Mouse (Mus musculus) WW6 (cell line): Measurements from ENCODE around the gene Olfr692.
"Not testable (repeated sequence)": the region's sequence is repeated elsewhere in the genome, so short reads cannot be mapped to it uniquely, and the experiment has no call there.

Experiments used
- DNase-seq: peaks from one replicate; pipeline ENCODE4 v3.0.0-alpha.2; 2013; ENCODE audit warnings: low read depth, low spot score

Gene Olfr692

DNA sequence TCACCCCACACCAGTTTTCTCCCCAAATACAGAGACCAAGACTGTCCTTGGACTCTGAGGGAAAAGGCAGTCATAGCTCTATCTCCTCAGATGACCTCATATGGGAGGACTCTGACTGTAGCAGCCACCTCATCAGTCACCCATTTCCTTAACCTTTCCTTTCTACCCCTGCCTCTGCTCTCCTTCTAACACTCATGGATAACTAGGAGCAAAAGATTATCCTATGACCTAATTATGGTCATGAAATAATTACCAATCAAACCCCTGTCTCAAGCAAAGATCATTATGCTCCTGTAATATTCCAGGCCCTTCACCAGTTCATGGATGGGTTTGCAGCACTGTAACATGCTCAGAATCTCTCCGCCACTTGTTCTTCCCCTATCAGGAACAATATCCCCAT lies at the start of gene Olfr692:
TSS of gene Olfr692 (plus strand) at position 301 of the 400 bp plus-strand sequence.
- no peak for DNase-seq

DNA sequence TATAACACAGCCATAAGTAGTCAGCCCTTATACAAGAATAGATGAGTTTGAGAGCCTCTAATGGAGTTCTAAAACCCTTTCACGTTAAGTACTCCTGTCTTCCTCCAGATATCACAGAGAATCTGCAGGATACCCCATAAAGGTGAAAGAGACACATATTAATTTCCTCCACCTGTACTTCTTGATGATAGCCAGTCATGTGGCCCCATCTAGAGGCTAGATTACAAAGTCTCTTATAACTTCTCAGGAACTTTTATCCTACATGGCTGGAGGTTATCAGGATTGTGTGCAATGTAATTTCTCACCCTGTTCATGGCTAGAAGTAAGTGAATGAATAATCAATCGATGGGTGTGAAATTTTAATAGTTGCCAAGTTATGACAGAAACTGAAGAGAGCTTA lies 42.7 kb upstream of the Olfr692 start:
- no peak for DNase-seq

DNA sequence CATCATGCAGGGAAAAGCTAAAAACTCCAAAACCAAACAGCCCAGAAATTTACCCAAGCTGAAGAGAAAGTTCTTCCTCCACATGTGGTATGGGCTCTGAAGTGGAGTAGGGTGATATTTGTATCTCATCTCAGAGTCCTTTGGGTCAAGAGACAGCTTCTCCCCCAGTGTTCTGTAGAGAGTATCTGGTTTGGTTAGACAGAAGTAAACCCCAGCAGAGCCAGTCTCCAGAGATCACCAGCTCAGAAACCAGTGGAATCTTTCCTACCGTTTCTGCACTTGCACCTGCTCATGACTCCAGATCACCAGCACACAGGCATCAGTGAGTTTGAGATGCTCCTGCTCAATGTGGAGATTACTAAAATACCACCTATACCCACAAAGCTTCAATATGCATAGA lies 34.0 kb upstream of the Olfr692 start, which contains the start of gene Olfr690:
TSS of gene Olfr690 (minus strand) at position 101 of the 400 bp plus-strand sequence.
- DNase-seq: no peak

DNA sequence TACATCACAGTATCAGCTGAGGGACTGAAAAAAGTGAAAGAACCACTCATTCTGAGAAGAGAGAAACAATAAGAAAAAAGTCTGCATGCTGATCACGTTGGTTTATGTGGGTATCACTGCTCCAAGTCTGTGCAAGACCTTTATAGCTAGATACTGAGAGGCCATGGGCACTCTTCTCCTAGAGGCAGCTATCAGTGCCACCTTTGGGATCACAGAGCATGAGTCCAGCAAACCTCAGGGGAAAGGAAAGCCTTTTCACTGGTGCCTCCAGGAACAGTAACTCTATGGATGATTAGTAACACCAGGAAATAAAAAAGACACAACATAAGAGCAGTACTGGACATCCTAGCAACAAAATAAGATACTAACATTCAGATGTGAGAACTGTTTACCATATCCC lies 25.9 kb upstream of the Olfr692 start, which contains the start of gene Olfr691:
TSS of gene Olfr691 (minus strand) at position 101 of the 400 bp plus-strand sequence.
- DNase-seq: no peak

DNA sequence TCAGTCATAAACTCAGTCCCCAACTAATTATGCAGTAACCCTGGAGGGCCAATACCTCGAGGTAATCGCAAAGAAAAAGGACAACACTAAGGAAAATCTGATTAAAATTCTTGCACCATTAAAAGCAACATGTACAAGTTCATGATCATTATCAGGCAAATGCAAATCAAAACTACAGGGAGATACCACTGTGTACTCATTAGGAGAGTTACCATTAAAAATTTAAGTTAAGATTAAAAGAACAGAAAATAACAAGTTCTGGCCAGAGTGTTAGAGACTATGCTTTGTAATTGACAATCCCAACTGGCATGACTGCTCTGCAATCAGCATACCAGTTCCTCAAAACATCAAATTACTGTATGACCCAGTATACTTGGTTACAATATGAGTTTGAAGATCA lies 25.3 kb upstream of the Olfr692 start:
- no peak for DNase-seq

DNA sequence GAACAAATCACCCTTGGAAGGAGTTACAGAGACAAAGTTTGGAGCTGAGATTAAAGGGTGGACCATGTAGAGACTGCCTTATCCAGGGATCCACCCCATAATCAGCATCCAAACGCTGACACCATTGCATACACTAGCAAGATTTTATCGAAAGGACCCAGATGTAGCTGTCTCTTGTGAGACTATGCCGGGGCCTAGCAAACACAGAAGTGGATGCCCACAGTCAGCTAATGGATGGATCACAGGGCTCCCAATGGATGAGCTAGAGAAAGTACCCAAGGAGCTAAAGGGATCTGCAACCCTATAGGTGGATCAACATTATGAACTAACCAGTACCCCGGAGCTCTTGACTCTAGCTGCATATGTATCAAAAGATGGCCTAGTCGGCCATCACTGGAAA lies 12.0 kb upstream of the Olfr692 start:
- not testable (repeated sequence) for DNase-seq

DNA sequence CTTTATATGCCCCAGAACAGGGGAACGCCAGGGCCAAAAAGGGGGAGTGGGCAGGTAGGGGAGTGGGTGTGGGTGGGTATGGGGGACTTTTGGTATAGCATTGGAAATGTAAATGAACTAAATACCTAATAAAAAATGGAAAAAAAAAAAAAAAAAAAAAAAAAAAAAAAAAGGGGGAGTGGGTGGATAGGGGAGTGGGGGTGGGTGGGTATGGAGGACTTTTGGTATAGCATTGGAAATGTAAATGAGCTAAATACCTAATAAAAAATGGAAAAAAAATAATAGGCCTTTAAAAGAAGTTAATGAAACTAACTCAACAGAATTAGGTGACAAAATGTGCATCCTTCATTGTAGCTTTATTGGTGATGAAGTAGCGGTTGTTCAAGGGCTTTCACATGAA lies 11.5 kb upstream of the Olfr692 start:
- not testable (repeated sequence) for DNase-seq

DNA sequence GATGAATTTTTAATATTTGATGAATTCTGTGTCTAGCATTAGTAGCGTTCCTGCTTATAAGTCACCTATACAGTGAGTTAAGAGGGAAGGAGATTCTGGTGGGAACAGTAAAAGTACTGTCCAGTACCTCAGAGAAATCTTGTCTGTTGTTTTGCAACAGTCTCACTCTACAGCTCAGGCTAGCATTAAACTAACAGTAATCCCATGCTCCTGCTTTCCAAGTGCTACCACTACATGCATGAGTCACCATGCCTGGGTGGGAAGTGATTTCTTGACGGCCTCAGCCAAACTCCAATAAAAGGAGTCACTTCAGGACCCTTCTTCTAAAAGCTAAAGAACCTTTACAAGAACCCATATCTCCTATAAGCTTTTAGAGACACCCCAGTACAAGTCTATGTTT lies 6.3 kb upstream of the Olfr692 start:
- no peak for DNase-seq

DNA sequence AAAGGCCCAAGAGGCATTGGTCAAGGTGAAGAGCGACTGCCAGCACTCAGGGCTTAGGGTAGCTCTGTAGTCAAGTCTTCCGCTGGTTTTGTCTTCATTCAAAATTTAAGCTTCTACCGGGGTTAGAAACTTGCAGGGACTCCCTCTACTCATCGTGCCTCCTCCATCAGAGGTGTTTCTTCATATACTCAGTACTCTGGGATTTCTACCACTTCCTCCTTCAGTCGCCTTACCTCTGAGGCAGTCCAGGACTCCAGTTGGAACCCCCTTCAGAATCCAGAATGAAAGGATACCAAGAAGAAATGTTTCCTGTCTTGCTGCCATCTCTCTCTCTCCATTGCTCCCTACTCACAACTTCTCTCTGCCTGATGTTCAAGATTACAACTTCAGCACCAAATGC lies 762 bp upstream of the Olfr692 start:
- DNase-seq: no peak

DNA sequence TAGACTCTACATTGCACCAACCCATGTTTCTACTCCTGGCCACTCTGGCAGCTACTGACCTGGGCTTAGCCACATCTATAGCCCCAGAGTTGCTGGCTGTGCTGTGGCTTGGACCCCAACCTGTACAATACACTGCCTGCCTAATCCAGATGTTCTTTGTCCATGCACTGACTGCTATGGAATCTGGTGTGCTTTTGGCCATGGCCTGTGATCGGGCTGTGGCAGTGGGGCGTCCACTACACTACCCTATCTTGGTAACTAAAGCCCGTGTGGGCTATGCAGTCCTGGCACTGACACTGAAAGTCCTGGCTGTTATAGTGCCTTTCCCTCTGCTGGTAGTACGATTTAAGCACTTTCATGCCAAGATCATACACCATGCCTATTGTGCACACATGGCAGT lies 491 bp downstream of the Olfr692 start:
- no peak for DNase-seq

DNA sequence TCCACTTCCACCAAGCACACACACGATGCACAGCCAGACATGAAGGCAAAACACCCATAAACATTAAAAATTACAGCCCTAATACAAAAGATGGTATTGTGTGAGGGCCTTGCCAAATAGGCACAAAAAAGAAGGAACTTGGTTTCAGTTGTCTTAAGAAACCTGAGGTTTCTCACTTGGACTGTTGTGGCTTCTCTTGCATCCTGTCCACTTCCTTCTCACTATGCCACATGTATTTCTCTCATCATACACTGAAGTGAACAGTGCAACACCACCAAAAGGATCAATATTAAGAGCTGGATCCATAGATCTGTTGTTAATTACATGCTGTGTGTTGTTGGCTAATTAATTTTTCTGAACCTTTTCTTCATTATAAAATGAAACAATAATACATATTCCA lies 4.9 kb downstream of the Olfr692 start:
- no peak for DNase-seq

DNA sequence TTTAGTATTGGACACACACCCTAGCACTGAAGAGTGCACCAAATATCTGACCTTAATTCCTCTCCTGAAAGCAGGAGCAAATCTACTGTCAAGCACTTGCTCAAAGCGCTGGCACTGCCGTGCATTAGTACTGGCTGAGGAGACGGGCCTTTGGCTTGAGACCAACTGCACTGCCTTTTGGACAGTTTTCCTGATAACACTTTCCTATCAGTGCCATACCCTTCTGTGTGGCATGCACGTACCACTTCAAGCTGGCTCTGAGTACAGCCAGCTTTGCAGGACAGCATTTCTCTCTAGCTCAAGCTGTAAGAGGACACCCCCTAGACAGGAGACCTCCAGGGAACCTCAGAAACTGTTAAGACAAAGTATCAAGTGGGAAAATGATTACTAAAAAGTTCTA lies 5.5 kb downstream of the Olfr692 start:
- no peak for DNase-seq

DNA sequence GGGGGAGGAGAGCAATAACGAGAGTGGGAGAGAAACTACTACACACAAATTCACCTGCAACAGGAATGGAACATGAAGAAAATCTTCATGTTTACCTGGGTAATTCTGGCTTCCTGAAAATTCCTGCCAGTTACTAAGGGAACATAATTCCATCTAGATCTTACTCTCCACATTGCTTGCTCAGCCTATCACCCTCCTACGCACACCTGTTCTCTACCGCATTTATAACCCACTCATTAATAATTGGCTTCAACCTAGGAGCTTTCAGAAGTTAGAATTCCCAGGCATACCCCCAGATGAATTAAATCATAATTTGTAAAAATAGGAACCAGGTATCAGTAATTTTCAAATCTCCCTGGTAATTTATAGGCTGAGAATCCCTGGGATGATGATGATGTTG lies 5.9 kb downstream of the Olfr692 start:
- no peak for DNase-seq

DNA sequence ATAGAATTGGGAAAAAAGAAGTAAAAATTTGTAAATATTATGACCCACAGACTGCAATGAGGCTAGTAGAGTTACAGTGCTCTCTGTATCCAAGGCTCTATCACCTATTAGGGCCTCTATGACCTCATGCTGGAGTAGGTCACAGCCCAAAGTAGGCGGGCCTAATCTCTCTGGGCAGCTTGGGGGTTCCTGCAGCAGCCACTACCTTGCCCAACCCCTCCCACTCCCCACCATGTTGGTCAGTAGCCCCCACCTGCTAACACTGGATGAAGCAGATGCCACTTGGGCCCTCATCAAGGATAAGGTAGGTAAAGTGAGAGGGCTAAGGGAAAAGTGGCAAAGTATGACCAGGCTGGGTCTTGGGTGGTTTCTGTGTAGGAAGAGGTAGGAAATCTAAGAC lies 6.8 kb downstream of the Olfr692 start, which contains the start of gene Gm5901:
TSS of gene Gm5901 (plus strand) at position 173 of the 400 bp plus-strand sequence.
- no peak for DNase-seq

DNA sequence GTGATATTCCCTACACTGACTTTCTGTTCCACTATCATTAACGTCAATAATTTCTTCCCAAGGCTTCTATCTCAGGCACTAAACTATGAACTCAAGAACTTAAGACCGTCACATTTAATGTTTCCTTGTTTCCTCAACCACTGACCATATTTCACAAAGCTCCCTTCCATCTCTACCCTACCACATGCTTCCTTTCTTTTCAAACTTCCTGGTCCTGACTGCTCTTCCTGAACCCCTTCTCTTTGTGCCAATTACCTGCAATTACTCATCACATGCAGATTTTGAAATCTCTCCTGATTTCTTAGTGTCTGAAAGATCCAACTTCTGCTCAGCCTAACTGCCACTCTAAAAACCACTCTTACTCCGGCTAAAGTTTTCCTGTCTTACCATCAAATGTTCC lies 12.3 kb downstream of the Olfr692 start:
- no peak for DNase-seq

DNA sequence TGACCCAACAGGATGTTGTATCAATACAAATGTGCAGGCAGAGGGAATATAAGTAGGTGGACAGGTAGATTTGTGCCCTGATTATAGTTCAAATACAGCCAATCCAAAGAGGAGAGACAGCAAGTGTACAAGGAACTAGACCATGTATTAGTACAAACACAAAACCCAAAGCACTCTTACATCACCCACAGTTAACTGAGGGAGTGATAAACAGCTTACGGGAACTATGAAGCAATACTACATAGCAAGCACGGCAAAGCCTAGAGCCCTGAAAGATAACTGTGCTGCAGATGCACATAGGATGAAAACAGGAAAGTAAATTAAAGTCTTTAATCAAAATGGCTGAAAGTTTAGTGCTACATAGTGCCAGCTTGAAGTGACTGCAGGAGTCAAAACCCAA lies 19.7 kb downstream of the Olfr692 start:
- DNase-seq: no peak

DNA sequence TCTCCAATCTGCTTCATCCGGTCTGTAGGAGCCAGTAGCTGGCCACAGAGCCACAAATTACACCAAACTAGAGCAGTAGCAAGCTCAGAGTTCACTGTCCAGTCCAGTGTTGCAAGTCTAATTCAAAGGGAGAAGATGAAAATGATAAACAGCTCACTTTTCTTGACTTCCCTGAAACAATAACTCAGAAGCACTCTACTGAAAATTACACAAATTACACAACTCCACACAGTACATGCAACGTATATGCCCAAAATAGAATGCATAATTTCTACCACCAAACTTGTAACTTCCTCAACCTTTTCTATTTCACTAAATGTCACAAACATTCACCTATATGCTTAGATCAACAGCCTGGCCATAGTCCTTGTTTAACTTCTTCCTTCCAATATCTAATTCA lies 22.2 kb downstream of the Olfr692 start:
- no peak for DNase-seq

DNA sequence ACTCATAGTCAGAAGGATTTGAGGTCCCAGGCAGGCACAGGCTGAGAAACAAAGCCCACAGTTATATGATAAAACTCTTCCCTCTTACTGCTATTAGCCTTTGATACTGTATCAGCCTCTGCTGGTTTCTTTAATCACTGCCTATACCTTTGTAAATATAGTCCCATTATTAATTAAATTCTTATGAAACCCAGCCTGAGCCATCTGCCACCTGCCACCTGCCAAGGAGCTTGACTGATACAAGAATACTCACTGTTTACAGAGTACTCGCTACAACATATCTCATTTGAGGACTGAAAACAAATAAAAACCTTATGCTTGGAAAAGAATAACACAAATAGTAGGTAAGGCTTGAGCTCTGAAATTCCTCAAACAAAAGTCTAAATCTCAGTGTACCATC lies 26.6 kb downstream of the Olfr692 start:
- no peak for DNase-seq

DNA sequence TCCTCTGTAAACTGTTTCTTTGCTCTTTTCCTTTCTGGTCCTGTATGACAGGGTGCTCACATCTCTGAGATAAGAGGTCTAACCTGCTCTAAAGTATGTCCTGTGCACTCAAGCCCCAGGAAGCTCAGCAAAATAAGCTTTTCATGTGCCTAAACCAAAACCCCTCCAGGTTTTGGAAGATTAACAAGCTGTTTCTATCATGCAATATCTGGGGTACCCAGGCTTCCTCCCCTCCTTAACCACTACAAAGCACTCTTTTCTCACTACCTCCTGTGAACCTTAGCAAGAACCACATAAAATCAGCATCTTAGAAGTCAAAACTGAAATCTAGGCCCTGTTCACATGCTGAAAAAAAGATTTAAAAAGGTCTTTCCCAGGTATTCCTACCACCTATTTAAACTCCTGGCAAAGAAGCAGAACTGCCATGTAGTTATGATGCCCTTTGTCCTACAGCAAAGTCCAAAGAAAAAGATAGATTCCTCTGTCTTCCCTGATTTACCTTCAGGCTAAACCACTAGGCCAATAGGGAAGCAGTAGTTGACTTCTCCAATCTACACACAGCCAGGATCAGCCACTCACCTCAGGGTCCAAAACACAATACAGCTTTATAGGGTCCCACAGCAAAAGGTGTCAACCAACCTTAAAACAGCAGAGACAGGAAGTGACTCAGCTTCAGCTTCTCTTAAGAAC lies 27.2 kb downstream of the Olfr692 start:
- no peak for DNase-seq

DNA sequence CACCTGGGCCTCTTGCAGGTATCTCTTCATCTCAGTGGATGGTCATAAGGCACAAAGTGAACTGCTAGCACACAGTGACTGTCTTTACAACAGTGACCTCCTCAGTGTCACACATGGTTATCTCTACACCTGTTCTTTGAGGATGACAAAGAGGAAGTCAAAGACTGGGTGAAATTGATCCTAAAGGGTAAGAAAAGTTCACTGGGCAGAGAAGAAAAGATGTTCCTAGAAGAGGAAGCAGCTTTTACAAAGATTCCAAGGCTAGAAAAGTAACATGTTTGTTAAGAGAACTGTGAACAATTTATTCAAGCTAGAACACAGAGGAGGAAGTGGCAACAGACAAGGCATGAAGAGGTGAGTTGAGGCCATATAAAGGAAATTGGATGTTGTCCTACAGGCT lies 28.1 kb downstream of the Olfr692 start:
- no peak for DNase-seq

DNA sequence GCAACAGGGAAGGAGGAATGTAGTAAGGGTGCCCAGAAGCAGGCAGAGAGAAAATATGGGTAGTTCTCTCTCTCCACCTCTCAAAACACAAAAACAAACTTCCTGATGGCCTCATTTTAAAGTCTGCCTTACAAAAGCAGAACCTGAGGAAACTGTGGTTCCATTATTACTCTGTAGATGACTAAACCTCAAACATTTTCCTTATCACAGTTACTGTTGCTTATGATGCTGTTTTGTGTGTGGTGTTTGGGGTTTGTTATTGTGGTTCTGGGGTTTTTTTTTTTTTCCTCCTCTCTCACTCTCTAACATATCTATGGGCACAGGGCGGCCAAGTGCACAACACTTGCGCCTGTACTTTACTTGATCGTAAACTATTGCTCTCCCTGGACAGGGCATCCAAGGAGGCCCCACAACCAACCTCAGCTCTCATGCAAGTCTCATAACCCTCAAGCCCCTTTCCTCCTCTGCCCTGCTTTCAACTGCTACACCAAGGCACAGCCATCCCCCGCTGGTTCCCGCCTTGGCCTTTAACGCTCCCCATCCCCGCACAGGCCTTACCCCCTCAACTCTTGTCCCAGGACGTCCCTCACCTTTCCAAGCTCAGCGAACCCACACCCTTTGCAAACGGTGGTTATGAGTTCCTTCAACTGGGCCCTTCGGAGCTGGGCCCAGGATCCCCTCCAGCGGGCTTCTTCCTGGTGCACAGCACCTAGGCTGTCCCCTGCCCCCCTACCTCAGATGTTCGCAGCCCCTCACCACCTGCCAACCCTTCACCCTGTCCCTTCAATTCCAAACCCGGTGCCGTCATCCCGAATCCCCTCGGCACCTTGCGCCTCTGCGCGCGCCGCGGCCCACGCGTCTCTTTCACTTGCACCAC lies 31.3 kb downstream of the Olfr692 start:
- DNase-seq: no peak

DNA sequence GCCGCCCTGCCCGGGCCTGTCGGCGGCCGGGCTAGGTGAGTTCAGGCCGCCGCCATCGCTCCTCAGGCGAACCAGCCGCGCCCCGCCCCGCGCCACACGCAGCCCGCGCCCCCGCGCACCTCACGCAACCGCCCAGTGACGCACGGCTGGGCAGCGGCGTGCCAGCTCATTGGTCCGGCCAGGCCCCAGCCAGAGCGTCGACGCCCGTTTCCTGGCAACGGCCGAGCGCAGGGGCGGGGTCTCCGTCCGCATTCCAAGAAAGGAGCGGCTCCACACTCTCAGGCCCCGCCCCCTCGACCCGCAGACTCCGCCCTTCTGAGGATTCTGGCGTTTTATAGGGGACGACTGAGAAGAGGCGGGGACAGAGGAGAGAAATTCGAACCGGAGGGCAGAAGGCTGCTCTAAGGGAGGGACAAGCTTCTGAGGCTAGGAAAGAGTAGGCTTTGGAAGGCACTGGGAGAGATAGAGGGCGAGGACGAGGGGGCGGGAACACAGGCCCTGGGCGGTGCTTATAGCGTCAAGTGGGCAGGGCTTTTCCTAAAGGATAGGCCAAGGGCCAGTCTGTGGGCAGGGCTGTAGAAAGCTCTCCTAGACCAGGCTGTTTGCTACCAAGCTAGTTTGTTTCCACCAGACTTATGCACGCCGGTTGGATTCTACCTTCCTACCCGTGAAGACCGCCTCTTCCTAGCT lies 32.0 kb downstream of the Olfr692 start, which contains the start of gene Fam160a2:
TSS of gene Fam160a2 (minus strand) at position 120 of the 690 bp plus-strand sequence.
- DNase-seq: peak; percentile 97
